Mouse (Mus musculus) midbrain, embryonic 12.5 days (tissue): ENCODE results near the gene Gmpr. TPM values are rescaled to one million over a fixed set of nuclear protein-coding genes. Genes with fewer than 3 reads are reported as not detected.
A peak's percentile ranks its signal among the peaks of the same experiment; 100 is the strongest.

Experiments
- ATAC-seq: fragments of 200-750 bp; cut with Nextera tagmentation; 2 replicates; pipeline ENCODE4 v1.8.0; 2017; ENCODE audit warnings: low read depth, moderate TSS enrichment, moderate library complexity; ENCODE audit not compliant: low FRiP score
- H3K27ac ChIP-seq: fragments of 300-500 bp; sonication (generic); replicated peaks from 2 replicates; pipeline ENCODE4 v1.5.1; 2016; ENCODE audit warnings: mild to moderate bottlenecking
- H3K27me3 ChIP-seq: fragments of 300-500 bp; sonication (generic); 2 replicates; pipeline ENCODE4 v1.6.1; 2016; ENCODE audit warnings: mild to moderate bottlenecking
- H3K36me3 ChIP-seq: fragments of 300-500 bp; sonication (generic); 2 replicates; pipeline ENCODE4 v1.6.1; 2016
- H3K4me1 ChIP-seq: fragments of 300-500 bp; sonication (generic); 2 replicates; pipeline ENCODE4 v1.6.1; 2016
- H3K4me2 ChIP-seq: fragments of 300-500 bp; sonication (generic); replicated peaks from 2 replicates; pipeline ENCODE4 v1.6.1; 2016; ENCODE audit warnings: mild to moderate bottlenecking, moderate library complexity
- H3K4me3 ChIP-seq: fragments of 300-500 bp; sonication (generic); 2 replicates; pipeline ENCODE4 v1.5.1; 2016; ENCODE audit warnings: mild to moderate bottlenecking
- H3K9ac ChIP-seq: fragments of 300-500 bp; sonication (generic); replicated peaks from 2 replicates; pipeline ENCODE4 v1.6.1; 2016; ENCODE audit warnings: mild to moderate bottlenecking, moderate library complexity
- H3K9me3 ChIP-seq: fragments of 300-500 bp; sonication (generic); 2 replicates; pipeline ENCODE4 v1.6.1; 2016; ENCODE audit warnings: mild to moderate bottlenecking
- WGBS: fragments of 180-500 bp; shearing (Covaris S2); methylation state at CpG from one replicate; pipeline ENCODE4 v1.1.7; 2016; 5-methylcytosine and 5-hydroxymethylcytosine counted together
- polyA plus RNA-seq: library from polyadenylated mRNA; unstranded; fragments of >200 nt; fragmentation: Nextera tagmentation; extraction: Ambion mirVana; gene quantifications from 2 replicates; pipeline ENCODE4 v1.2.1, GENCODE M21; 2016

Gmpr gene
- polyA plus RNA-seq, 1 experiment from 2014 or later: 15.7 TPM

- H3K9ac ChIP-seq: no peak overlapping the region
- no peak for ATAC-seq
- H3K36me3 ChIP-seq: no peaks in the 10 kb centered on the region
- H3K27me3 ChIP-seq: no peaks in the 10 kb centered on the region
- no peak overlapping the region for H3K27ac ChIP-seq
- no peak overlapping the region for H3K4me2 ChIP-seq
- 67% methylated on average over 4 of the region's 4 CpGs for WGBS
- H3K9me3 ChIP-seq: no peaks in the 10 kb centered on the region
- H3K4me1 ChIP-seq: peaks cover 13% of the 10 kb centered on the region
- H3K4me3 ChIP-seq: no peak overlapping the region
These were observed 51.1 kb downstream of the Gmpr start for GRCm38 (mm10) chr13:45558367-45558766.

DNA sequence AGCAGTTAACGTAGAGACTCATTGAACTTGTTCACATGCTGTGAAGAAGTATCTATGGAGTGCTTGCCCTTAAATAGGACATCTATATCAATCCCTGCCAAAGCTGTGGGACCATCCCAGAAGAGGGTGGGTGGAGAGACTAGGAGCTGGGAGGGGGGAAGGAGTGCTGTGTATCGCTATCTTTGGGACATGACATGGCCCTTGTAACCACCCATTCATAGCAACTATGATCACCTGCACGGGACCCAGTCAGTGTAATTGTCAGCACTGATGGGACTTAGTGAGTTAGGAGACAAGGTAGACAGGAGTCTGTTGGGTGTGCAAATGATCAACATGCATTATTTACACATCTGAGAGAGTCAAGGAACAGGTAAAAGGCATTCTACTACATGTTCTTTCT lies 52.0 kb downstream of the Gmpr start:
- no peak overlapping the region for H3K9ac ChIP-seq
- no peaks in the 10 kb centered on the region for H3K36me3 ChIP-seq
- no peak for ATAC-seq
- H3K4me1 ChIP-seq: peaks cover 9% of the 10 kb centered on the region
- no peak overlapping the region for H3K4me2 ChIP-seq
- H3K4me3 ChIP-seq: no peak overlapping the region
- no peaks in the 10 kb centered on the region for H3K9me3 ChIP-seq
- H3K27ac ChIP-seq: no peak overlapping the region
- WGBS: 84% methylated on average over 3 of the region's 3 CpGs
- H3K27me3 ChIP-seq: no peaks in the 10 kb centered on the region

DNA sequence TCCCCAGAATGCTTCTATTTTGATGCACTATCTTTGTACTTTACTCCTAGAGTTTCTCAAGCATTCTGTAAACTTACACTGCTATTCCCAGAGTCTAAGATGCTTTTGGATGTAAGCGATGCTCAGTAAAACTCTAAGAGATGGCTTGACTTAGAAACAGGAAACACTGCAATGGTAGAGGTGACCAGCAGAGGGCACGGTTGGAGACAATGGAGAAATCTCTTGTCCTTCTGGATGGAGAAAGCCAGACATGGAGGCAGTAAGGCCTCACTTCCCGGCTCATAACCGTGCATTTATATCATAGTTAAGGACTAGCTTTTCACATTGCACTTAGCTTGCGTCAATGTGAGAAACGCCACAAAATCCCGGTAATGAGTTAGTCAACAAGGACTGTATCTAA lies 53.3 kb downstream of the Gmpr start:
- no peak overlapping the region for H3K4me2 ChIP-seq
- peaks cover 9% of the 10 kb centered on the region for H3K4me1 ChIP-seq
- 77% methylated on average over 7 of the region's 7 CpGs for WGBS
- H3K27me3 ChIP-seq: no peaks in the 10 kb centered on the region
- no peak overlapping the region for H3K27ac ChIP-seq
- no peak overlapping the region for H3K4me3 ChIP-seq
- H3K9me3 ChIP-seq: no peaks in the 10 kb centered on the region
- no peaks in the 10 kb centered on the region for H3K36me3 ChIP-seq
- H3K9ac ChIP-seq: no peak overlapping the region
- no peak for ATAC-seq

- Histone ChIP-seq H3K4me1 (peaks cover 9% of the 10 kb centered on the region), H3K27ac (no peak overlapping the region), H3K27me3 (no peaks in the 10 kb centered on the region), H3K9me3 (no peaks in the 10 kb centered on the region), H3K36me3 (0 out of 2 replicates have a peak, but pooled peaks cover 6% of the 10 kb centered on the region), H3K9ac (no peak overlapping the region), H3K4me3 (no peak overlapping the region), H3K4me2 (no peak overlapping the region)
- WGBS: 85% methylated on average over 9 of the region's 9 CpGs
- ATAC-seq: no peak
These were observed 54.8 kb downstream of the Gmpr start for GRCm38 (mm10) chr13:45562011-45562410.

GRCm38 (mm10) chr13:45564946-45565345 lies 57.7 kb downstream of the Gmpr start:
- Histone ChIP-seq H3K4me2 (no peak overlapping the region), H3K4me3 (no peak overlapping the region), H3K27me3 (no peaks in the 10 kb centered on the region), H3K4me1 (peaks cover 5% of the 10 kb centered on the region; the same call in 1 of the 2 replicates), H3K27ac (no peak overlapping the region), H3K36me3 (0 out of 2 replicates have a peak, but pooled peaks cover 10% of the 10 kb centered on the region), H3K9ac (no peak overlapping the region), H3K9me3 (no peaks in the 10 kb centered on the region)
- WGBS: 76% methylated on average over 4 of the region's 4 CpGs
- ATAC-seq: no peak

GRCm38 (mm10) chr13:45569932-45570331 lies 62.7 kb downstream of the Gmpr start:
- no peak overlapping the region for H3K27ac ChIP-seq
- H3K4me3 ChIP-seq: no peak overlapping the region
- 80% methylated on average over 7 of the region's 7 CpGs for WGBS
- peaks cover 6% of the 10 kb centered on the region; the same call in 1 of the 2 replicates for H3K4me1 ChIP-seq
- H3K36me3 ChIP-seq: 0 out of 2 replicates have a peak, but pooled peaks cover 10% of the 10 kb centered on the region
- ATAC-seq: no peak
- no peak overlapping the region for H3K4me2 ChIP-seq
- no peaks in the 10 kb centered on the region for H3K9me3 ChIP-seq
- H3K27me3 ChIP-seq: no peaks in the 10 kb centered on the region
- H3K9ac ChIP-seq: no peak overlapping the region

- ATAC-seq: peak; percentile 68
- H3K4me2 ChIP-seq: peak overlapping the region; percentile 16; the same call in 1 of the 2 replicates
- 0 out of 2 replicates have a peak, but pooled peaks cover 5% of the 10 kb centered on the region for H3K36me3 ChIP-seq
- 4% methylated on average over 6 of the region's 6 CpGs for WGBS
- H3K9me3 ChIP-seq: no peaks in the 10 kb centered on the region
- no peak overlapping the region for H3K9ac ChIP-seq
- peak overlapping the region; percentile 43; the same call in 1 of the 2 replicates for H3K27ac ChIP-seq
- peaks cover 6% of the 10 kb centered on the region; the same call in 1 of the 2 replicates for H3K4me1 ChIP-seq
- no peaks in the 10 kb centered on the region for H3K27me3 ChIP-seq
- no peak overlapping the region for H3K4me3 ChIP-seq
These were observed 64.6 kb downstream of the Gmpr start for GRCm38 (mm10) chr13:45571795-45572262.

DNA sequence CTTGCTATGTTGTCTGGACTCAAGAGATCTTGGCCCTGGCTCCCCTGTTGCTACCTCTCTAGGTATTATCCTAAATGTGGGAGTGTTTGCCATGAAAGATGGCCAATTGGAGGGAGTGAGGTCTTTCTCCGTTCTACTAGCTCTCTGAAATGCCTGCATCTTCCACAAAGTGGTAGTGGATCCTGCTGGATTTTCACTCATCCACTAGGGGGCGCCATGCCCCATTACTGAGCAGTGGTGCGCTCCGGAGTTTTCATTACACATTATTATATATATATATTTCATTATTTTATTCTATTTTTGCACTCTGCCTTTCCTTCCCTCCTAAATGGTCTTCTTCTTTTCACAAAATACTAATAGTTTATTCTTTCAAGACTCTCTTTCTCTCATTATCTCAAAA lies 65.5 kb downstream of the Gmpr start:
- H3K27me3 ChIP-seq: no peaks in the 10 kb centered on the region
- ATAC-seq: no peak
- H3K4me3 ChIP-seq: no peak overlapping the region
- H3K9me3 ChIP-seq: no peaks in the 10 kb centered on the region
- 39% methylated on average over 4 of the region's 4 CpGs for WGBS
- H3K4me2 ChIP-seq: no peak overlapping the region
- no peak overlapping the region for H3K9ac ChIP-seq
- H3K4me1 ChIP-seq: peaks cover 6% of the 10 kb centered on the region; the same call in 1 of the 2 replicates
- H3K27ac ChIP-seq: no peak overlapping the region
- no peaks in the 10 kb centered on the region for H3K36me3 ChIP-seq

DNA sequence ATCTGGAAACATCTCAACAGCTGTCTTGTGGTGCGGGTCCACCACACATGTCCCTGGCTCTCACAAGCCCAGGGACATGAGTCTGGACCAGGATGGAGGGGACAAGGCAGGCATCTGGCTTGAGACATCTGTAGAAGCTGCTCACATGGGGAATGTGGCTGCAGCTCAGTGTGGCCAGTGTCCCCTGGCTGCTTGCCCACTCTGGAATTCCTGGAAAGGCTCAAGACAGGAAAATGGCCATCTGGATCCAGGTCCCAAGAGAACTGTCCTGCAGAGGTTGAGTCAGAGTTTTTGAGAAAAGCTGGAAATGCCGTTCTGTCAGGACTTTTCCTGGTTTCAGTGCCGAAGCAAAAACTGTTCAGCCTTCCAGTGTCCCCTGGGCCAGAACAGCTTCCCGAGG lies 68.9 kb downstream of the Gmpr start:
- Histone ChIP-seq H3K36me3 (no peaks in the 10 kb centered on the region), H3K9ac (no peak overlapping the region), H3K4me3 (no peak overlapping the region), H3K4me2 (no peak overlapping the region), H3K27ac (no peak overlapping the region), H3K4me1 (peaks cover 6% of the 10 kb centered on the region; the same call in 1 of the 2 replicates), H3K9me3 (no peaks in the 10 kb centered on the region), H3K27me3 (no peaks in the 10 kb centered on the region)
- 89% methylated on average over 4 of the region's 4 CpGs for WGBS
- no peak for ATAC-seq

GRCm38 (mm10) chr13:45577366-45577765 lies 70.1 kb downstream of the Gmpr start:
- Histone ChIP-seq H3K9ac (no peak overlapping the region), H3K4me1 (no peaks in the 10 kb centered on the region; the same call in 1 of the 2 replicates), H3K4me3 (no peak overlapping the region), H3K36me3 (no peaks in the 10 kb centered on the region), H3K4me2 (no peak overlapping the region), H3K27me3 (no peaks in the 10 kb centered on the region), H3K9me3 (no peaks in the 10 kb centered on the region), H3K27ac (no peak overlapping the region)
- whole genome bisulfite sequencing: 77% methylated on average over 5 of the region's 5 CpGs
- no peak for ATAC-seq

GRCm38 (mm10) chr13:45577784-45578183 lies 70.5 kb downstream of the Gmpr start:
- ATAC-seq: no peak
- 54% methylated on average over 2 of the region's 2 CpGs for WGBS
- no peak overlapping the region for H3K27ac ChIP-seq

GRCm38 (mm10) chr13:45579751-45580150 lies 72.5 kb downstream of the Gmpr start:
- Histone ChIP-seq H3K4me2 (no peak overlapping the region), H3K9ac (no peak overlapping the region), H3K9me3 (no peaks in the 10 kb centered on the region), H3K27me3 (no peaks in the 10 kb centered on the region), H3K27ac (no peak overlapping the region), H3K4me3 (no peak overlapping the region), H3K4me1 (no peaks in the 10 kb centered on the region), H3K36me3 (no peaks in the 10 kb centered on the region)
- no peak for ATAC-seq
- WGBS: 94% methylated on average over 3 of the region's 3 CpGs

More at GRCm38 (mm10) chr13:45577784-45578183, 70.5 kb downstream of the Gmpr start:
- Histone ChIP-seq H3K36me3 (no peaks in the 10 kb centered on the region), H3K4me2 (no peak overlapping the region), H3K27me3 (no peaks in the 10 kb centered on the region), H3K4me1 (no peaks in the 10 kb centered on the region), H3K9ac (no peak overlapping the region), H3K9me3 (no peaks in the 10 kb centered on the region), H3K4me3 (no peak overlapping the region)

DNA sequence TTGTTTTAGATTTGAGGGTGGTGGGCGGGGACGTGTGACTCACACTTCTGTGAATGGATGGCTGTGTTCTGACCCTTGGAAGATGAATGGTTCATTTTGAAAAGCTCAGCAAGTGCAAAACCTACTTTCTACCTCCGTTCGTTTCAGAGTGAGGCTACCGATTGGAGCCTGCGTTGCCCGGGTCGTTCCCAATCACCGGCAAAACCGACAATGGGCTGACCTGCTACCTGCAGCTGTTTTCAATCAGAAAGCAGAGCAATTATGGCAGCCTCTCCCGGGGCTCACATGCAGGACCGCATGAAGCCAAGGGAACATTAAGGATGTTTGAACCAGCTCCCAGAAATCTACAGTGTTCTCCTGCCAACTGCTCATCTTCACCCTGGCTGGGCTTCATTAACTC lies 75.0 kb downstream of the Gmpr start:
- Histone ChIP-seq H3K9ac (no peak overlapping the region), H3K36me3 (no peaks in the 10 kb centered on the region), H3K9me3 (no peaks in the 10 kb centered on the region), H3K27me3 (no peaks in the 10 kb centered on the region), H3K4me3 (no peak overlapping the region), H3K27ac (no peak overlapping the region), H3K4me1 (no peaks in the 10 kb centered on the region), H3K4me2 (no peak overlapping the region)
- 87% methylated on average over 12 of the region's 12 CpGs for WGBS
- no peak for ATAC-seq
